Mouse (Mus musculus): ENCODE measurements around the gene Adgrd1.

DNA sequence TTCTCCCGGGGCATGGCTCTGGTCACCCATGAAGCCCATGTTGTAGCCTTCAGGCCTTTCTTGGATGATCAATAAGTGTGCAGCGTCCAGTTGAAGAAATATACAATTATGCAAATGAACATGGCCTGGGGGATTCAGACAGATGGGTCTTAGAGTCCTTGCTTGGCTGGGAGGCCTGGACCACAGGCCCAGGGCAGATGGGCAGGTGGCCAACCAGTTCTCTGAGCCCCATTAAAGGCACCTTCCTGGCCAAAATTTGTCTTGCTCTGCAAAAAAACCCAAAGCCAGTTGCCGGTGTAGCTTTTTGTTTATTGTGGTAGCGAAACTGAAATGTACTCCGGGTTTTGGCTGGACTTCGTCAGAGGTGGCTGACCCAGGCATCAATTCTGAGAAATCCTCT is 92.5 kb downstream of the Adgrd1 start:
- TF ChIP-seq CTCF (IDR thresholded peaks at IDR 0.05; ENCODE audit: borderline replicate concordance, control insufficient read depth, extremely low read depth, insufficient read depth, low read length, poor library complexity): no peak
- no peak for TF ChIP-seq POLR2A (IDR thresholded peaks at IDR 0.05; ENCODE audit: control insufficient read depth, extremely low read depth, insufficient read depth, low read length, poor library complexity)
